Mouse (Mus musculus) lung, adult 2 months (tissue): Measurements from ENCODE around the gene Cntfr. TPM values are rescaled to one million over a fixed set of nuclear protein-coding genes. Genes with fewer than 3 reads are reported as not detected.

ENCODE experiments used
- DNase-seq: peaks from one replicate; pipeline ENCODE4 v3.0.0; 2022
- H3K4me1 ChIP-seq: fragments of 200-500 bp; 2 replicates; pipeline ENCODE4 v1.6.1; 2011; ENCODE audit warnings: low read length; ENCODE audit not compliant: control insufficient read depth, insufficient read depth
- H3K4me3 ChIP-seq: fragments of 200-500 bp; replicated peaks from 2 replicates; pipeline ENCODE3; 2011; ENCODE audit warnings: low read depth, mild to moderate bottlenecking, control low read depth, low read length; ENCODE audit errors: extremely low read depth
- CTCF ChIP-seq: fragments of 200-500 bp; IDR thresholded peaks from 2 replicates; pipeline ENCODE4 v1.5.1; 2011; ENCODE audit warnings: mild to moderate bottlenecking, low read length, control low read depth; ENCODE audit not compliant: insufficient read depth
- POLR2A ChIP-seq: fragments of 200-500 bp; IDR thresholded peaks from 2 replicates; pipeline ENCODE4 v1.6.1; 2011; ENCODE audit warnings: low read depth, mild to moderate bottlenecking, control low read depth, low read length, borderline replicate concordance; ENCODE audit errors: extremely low read depth
- WGBS: fragments of 180-500 bp; shearing (Covaris S2); methylation state at CpG from one replicate; pipeline ENCODE4 v1.1.7; 2018; 5-methylcytosine and 5-hydroxymethylcytosine counted together
- polyA plus RNA-seq: library from polyadenylated mRNA; depleted of rRNA; stranded (reverse); fragments of >200 nt; gene quantifications from 2 replicates; pipeline ENCODE4 v1.2.3, GENCODE M21; 2012

The Cntfr gene
- polyA plus RNA-seq, 1 experiment: 10.5 TPM

DNA sequence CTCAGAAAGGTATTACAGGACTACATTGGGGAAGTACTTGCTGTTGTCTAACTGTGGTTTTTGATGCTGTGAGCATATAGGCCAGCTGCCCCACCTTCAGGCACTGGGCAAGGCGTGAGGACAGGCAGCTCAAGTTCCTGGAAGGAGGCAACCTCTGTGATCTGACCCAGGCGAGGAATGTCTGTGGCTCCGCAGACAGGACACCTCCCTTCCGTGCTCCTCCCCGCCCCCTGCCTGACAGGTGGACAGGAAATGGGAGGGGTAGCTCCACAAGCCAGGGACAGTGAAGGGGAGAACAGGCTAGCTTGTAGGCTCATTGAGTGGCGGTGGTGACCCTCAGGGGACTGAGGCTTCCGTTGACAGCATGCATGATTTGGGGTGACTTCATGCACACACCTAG is 32.4 kb downstream of the Cntfr start:
- WGBS: 30% methylated on average over 7 of the region's 7 CpGs
- TF ChIP-seq POLR2A: no peak
- no peak for TF ChIP-seq CTCF
- H3K4me1 ChIP-seq: no peaks in the 10 kb centered on the region
- DNase-seq: no peak
- no peak overlapping the region for H3K4me3 ChIP-seq

DNA sequence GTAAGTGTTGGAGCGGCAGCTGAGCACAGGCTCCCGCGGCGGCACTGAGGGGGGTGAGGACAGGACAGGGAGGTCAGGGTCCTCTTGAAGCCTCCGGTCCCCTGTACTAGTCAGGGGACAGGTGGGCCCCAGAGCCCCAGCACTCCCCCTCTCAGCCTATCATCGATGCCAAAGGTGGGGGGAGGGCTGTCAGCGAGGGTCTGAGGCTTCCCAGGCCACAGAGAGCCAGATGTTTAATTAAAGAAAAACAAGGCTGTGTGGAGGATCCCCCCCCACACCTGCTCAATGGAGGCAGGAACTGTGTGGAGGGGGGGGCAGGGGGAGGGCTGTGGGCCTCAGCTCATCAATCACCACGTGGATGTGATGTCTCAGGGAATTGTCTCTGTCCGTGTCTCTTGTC is 33.3 kb downstream of the Cntfr start:
- Histone ChIP-seq H3K4me3 (no peak overlapping the region), H3K4me1 (no peaks in the 10 kb centered on the region)
- no peak for DNase-seq
- 38% methylated on average over 9 of the region's 9 CpGs for WGBS
- TF ChIP-seq POLR2A (no peak), CTCF (no peak)

DNA sequence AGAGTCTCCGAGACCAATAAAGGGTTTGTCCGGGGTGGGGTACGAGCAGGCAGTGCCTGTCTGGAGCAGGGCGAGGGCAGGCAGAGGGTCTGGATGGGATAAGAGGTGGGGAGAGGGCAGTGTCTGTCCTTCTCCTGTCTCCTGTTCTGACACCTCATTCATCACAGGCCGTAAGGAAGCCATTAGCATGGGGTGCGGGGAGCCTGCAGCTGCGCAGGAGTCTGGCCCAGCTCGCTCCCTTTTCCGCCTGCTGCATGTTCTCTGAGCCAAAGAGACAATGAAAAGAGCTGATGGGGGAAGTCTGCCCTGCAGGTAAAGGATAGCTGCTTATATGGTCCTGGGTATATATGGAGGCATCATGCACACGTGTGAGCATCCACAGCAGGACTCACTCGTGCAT is 34.2 kb downstream of the Cntfr start:
- DNase-seq: no peak
- no peak overlapping the region for H3K4me3 ChIP-seq
- H3K4me1 ChIP-seq: no peaks in the 10 kb centered on the region
- 63% methylated on average over 11 of the region's 11 CpGs for WGBS
- TF ChIP-seq POLR2A (no peak), CTCF (no peak)

DNA sequence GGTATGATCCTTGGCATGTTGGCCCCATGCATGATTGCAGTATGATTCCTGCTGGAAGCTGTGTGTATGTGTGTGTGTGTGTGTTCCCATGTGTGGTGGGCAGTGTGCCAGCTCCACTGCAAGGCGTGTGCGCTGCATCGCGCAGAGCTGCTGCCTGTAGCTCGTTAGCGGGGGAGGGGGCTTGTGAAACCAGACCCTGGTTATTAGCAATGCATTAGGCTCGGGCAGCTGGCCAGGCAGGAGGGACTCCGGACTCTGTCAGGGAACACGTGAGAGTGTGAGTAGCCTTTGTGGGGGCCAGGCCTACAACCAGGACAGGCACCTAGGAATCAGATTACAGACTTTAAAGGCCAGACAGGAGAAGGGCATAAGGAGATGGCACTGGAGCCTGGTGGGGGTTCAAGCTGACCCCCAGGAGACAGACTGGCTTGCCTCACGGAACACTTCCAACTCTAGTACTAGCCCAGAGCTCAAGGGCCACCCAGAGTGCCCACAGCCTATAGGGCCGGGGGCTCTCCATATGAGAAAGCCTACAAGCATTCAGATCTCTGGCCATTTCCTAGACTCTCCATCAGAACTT is 35.9 kb downstream of the Cntfr start:
- Histone ChIP-seq H3K4me1 (no peaks in the 10 kb centered on the region), H3K4me3 (no peak overlapping the region)
- TF ChIP-seq POLR2A: no peak
- no peak for TF ChIP-seq CTCF
- WGBS: 55% methylated on average over 11 of the region's 11 CpGs
- no peak for DNase-seq

DNA sequence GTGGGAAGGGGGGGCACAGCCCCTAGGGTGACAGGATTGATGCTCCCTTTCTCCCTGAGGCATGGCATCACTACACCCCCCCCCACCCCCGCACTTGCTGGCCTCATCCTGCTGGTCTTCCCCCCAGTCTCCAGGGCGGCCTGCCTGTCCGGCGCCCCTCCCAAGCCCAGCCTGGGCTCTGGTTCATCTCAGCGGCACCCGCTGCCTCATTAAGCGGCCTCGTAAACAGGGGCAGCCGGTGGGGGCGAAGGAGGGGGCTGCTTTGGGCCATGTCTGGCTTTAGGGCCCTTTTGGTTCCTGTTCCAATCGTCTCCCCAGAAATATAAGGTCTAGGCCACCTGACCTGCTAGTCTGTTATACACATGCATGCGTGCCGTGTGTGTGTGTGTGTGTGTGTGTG is 37.3 kb downstream of the Cntfr start:
- 73% methylated on average over 13 of the region's 13 CpGs for WGBS
- Histone ChIP-seq H3K4me1 (no peaks in the 10 kb centered on the region), H3K4me3 (no peak overlapping the region)
- no peak for DNase-seq
- TF ChIP-seq CTCF (no peak), POLR2A (no peak)

DNA sequence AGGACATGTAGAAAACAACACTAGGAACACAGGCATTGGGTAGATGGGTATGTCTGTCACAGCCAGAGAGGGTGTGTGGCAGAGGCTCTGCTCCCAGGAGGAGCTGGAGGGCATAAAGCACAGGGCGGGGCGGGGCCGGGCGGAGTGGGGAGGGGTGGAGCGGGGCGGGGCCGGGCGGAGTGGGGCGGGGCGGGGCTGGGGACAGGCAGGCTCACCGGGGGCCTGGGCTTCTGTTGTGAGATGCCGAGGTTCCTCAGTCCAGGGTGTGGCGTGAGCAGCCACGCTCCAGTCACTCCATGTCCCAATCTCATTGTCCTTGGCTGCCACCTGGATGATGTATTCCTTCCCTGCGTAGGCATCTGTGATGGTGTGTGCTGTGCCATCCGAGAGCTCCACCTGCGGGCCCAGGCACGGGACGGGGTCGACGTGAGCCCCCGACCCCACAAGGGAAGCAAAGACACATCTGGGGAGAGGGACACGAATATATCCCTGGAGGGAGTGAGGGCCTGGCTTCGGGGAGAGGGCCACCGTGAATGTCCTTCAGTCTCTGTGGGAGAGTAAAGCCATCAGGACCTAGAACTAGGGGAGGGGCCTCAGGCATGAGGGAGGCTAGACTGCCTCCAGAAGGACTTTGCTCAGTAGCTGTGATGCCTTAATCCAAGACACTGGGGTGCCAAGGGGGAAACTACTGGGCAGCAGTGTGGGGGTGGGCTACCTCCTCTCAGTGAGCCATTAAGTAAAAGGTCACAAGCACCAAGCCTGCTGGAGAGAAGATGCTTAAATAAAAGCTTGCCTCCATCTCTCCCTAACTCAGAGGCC is 38.1 kb downstream of the Cntfr start:
- TF ChIP-seq CTCF (no peak), POLR2A (no peak)
- no peak for DNase-seq
- WGBS: 27% methylated on average over 24 of the region's 25 CpGs
- Histone ChIP-seq H3K4me1 (no peaks in the 10 kb centered on the region), H3K4me3 (no peak overlapping the region)

DNA sequence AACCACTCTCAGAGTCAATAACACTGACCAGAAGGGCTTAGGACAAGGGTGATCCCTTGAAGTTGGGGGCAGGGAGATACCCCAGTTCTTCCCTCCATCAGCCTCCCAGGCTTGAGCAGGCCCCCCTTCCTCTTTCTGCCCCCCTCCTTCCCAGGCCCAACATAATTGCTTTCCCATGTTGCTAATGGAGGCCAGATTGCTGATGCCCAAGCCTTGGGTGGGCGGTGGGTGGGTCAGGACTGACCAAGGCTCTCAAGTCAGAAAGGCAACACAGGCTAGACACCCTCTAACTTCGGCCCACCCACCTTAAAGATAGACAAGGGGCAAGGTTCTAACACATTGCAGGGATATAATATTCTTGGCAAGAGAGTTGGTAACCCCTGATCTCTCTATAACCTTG is 41.4 kb downstream of the Cntfr start:
- WGBS: 71% methylated on average over 2 of the region's 2 CpGs
- H3K4me3 ChIP-seq: no peak overlapping the region
- no peak for TF ChIP-seq POLR2A
- no peak for TF ChIP-seq CTCF
- no peak for DNase-seq
- no peaks in the 10 kb centered on the region for H3K4me1 ChIP-seq

DNA sequence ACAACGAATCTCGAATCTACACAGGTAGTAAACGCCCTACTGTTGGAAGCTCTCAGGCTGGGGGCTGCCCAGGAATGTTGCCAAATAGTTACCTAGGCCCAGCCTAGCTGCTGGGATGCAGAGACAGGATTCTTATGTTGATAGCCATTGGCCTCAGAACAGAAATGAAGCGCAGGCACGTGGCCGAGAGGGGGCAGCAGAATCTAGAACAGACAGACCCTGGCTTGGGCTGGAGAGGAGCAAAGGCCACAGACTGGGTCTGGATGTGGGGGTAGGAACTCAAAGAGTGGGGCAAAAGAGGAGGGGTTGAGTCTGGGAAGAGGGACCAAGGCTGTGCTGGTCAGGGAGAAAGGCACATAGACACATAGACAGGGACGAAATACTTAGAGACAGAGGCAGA is 42.7 kb downstream of the Cntfr start:
- no peak for TF ChIP-seq POLR2A
- TF ChIP-seq CTCF: peak; percentile 51
- DNase-seq: peak; percentile 34
- 25% methylated on average over 7 of the region's 7 CpGs for WGBS
- Histone ChIP-seq H3K4me3 (no peak overlapping the region), H3K4me1 (no peaks in the 10 kb centered on the region)

DNA sequence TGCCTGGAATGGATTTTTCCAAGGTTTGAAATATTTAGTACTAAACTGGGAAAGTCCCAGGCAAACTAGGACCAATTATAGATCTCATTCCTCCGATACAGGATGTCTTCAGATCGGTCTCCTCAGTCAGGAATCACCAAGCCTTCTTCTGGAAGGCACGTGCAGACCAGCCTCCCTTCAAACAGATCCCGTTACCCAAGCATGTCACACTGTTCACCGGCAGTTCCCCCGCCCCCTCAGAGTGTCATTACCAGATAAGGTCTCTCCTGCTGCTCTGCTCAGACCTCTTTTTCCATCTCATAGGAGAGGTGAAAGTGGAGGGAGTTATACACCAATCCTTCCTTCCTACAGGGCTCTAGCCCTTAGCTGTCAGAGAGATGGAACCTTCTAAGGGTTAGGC is 43.2 kb downstream of the Cntfr start:
- H3K4me3 ChIP-seq: no peak overlapping the region
- no peaks in the 10 kb centered on the region for H3K4me1 ChIP-seq
- no peak for TF ChIP-seq POLR2A
- DNase-seq: no peak
- 67% methylated on average over 6 of the region's 6 CpGs for WGBS

DNA sequence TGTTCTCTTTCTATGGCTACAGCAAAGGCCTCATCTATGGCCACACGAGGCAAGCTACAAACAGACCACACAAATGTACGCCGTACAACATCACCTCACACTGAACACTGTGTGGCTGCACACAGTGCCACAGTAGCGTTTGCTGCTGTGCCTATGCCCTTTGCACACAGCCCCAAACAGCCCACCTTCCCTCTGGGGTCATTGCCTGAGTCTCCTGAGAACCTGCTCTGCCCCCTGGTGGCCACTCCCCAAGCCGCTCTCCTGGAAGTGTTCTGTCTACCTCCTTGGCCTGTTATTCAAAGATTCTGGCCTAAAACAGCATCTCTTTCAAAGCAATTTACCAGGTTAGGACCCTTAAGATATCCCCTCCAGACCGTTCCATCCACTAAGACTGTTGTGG is 43.6 kb downstream of the Cntfr start:
- H3K4me1 ChIP-seq: no peaks in the 10 kb centered on the region
- H3K4me3 ChIP-seq: no peak overlapping the region
- peak; percentile 68 for DNase-seq
- no peak for TF ChIP-seq POLR2A
- TF ChIP-seq CTCF: peak; percentile 69
- 52% methylated on average over 6 of the region's 6 CpGs for WGBS

DNA sequence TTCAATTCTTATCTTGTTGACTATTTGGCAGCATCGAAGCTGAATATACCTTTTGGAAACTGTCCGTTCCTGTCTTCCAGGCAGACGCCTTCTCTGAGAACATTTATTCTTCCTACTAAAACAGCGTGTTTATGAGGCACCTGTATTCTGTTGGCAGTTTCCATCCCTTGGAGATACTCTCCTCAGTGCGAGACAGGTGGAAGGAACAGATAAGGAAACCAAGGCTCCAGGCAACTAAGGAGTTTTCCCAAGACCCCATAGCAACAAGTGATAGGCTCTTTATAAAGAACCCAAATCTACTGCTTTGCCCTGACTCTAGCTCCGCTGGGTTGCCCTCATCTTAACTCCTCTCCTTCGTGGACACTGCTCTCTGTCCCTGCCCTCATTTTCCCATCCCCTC is 48.3 kb downstream of the Cntfr start:
- WGBS: 65% methylated on average over 7 of the region's 7 CpGs
- TF ChIP-seq CTCF (no peak), POLR2A (no peak)
- no peak for DNase-seq
- Histone ChIP-seq H3K4me1 (no peaks in the 10 kb centered on the region), H3K4me3 (no peak overlapping the region)
